Mouse (Mus musculus): ENCODE measurements around the gene Hemgn.

- TF ChIP-seq CTCF (IDR thresholded peaks at IDR 0.05; ENCODE audit: low read depth) (peak; percentile 56), EP300 (optimal IDR thresholded peaks at IDR 0.05) (no peak)
Measured at GRCm38 (mm10) chr4:46369070-46369469, 44.2 kb downstream of the Hemgn start.
